Mouse (Mus musculus) cortical plate, adult 2 months (tissue): ENCODE data around the gene Sri.

Experiments used
- CTCF ChIP-seq: fragments of 200-500 bp; IDR thresholded peaks from 2 replicates; pipeline ENCODE4 v1.5.1; 2011; ENCODE audit warnings: mild to moderate bottlenecking, control low read depth, low read length; ENCODE audit not compliant: insufficient read depth; ENCODE audit errors: extremely low read depth
- POLR2A ChIP-seq: fragments of 200-500 bp; IDR thresholded peaks from 2 replicates; pipeline ENCODE4 v1.6.1; 2011; ENCODE audit warnings: mild to moderate bottlenecking, low read length, control low read depth; ENCODE audit not compliant: insufficient read depth; ENCODE audit errors: extremely low read depth

DNA sequence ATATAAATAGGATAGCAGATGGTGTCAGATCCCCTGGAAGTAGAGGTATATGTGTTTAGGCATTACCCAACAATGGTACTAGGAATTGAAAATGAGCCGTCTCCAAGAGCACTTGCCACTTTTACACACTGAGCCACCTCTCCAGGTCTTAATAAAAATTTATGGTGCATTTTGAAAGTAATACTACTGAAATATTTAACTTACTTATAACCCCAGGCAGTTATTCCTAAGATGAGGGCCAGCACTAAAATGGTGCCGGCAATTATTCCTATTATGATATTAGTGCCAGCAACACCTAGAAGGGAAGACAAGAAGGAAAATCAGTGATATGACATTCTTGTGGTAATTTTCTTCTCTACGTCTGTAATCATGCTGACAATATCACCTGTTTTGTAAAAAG lies 65.8 kb downstream of the Sri start:
- TF ChIP-seq CTCF (no peak), POLR2A (no peak)
